Mouse (Mus musculus): Measurements from ENCODE around the gene Zmynd12. TPM values are rescaled to one million over a fixed set of nuclear protein-coding genes. Genes with fewer than 3 reads are reported as not detected.

The Zmynd12 gene
- polyA plus RNA-seq, 1 experiment from 2014 or later, result 0.46 TPM

- peaks cover 2% of the 10 kb centered on the region for H3K27me3 ChIP-seq
- DNase-seq (ENCODE audit: low read depth, low spot score), result no peak
- TF ChIP-seq CTCF (IDR thresholded peaks at IDR 0.05), result no peak
- CTCF ChIA-PET, result interaction anchor here (0.8 to 0.9 kb wide), 2 partner anchors 49 to 82 kb away, joined by 3 read pairs; no protein-coding TSS in a partner anchor
- POLR2A ChIA-PET, result no interaction called here
- in situ Hi-C loops (cut with MboI; ENCODE audit: low pct_unique_long_range_greater_than_20kb), result no loop called here
- no peak for ATAC-seq
These were observed 90.1 kb downstream of the Zmynd12 start for GRCm38 (mm10) chr4:119512731-119513141.

Other genes with a start within 250 kb of the Zmynd12 start
- 11.6 TPM for gene Zfp691, start 248.6 kb upstream of the Zmynd12 start, polyA plus RNA-seq (2021)
- gene Ermap, start 232.8 kb upstream of the Zmynd12 start, polyA plus RNA-seq (2021), result not detected
- 33.6 TPM for gene Svbp, start 227.5 kb upstream of the Zmynd12 start, polyA plus RNA-seq (2021)
- gene Tmem269, start 204.6 kb upstream of the Zmynd12 start, polyA plus RNA-seq (2021), result not detected
- gene AU022252, start 190.1 kb upstream of the Zmynd12 start, polyA plus RNA-seq (2021), result 12.3 TPM
- gene P3h1, start 189.9 kb upstream of the Zmynd12 start, polyA plus RNA-seq (2021), result 45.3 TPM
- gene Cldn19, start 167.4 kb upstream of the Zmynd12 start, polyA plus RNA-seq (2021), result 7.1 TPM
- gene Ybx1, start 128.2 kb upstream of the Zmynd12 start, polyA plus RNA-seq (2021), result 590 TPM
- 10.5 TPM for gene Ppih, start 102.3 kb upstream of the Zmynd12 start, polyA plus RNA-seq (2021)
- 11.2 TPM for gene Ccdc30, start 7.3 kb upstream of the Zmynd12 start, polyA plus RNA-seq (2021)
- gene Ppcs, start 394 bp upstream of the Zmynd12 start, polyA plus RNA-seq (2021), result 11.3 TPM
- 0.12 TPM for gene Rimkla, start 69.8 kb downstream of the Zmynd12 start, polyA plus RNA-seq (2021)
- gene Foxj3, start 114.2 kb downstream of the Zmynd12 start, polyA plus RNA-seq (2021), result 16.7 TPM
- gene Frg2f1, start 116.7 kb downstream of the Zmynd12 start, polyA plus RNA-seq (2021), result 3.8 TPM
- not detected for gene Guca2a, start 214.9 kb downstream of the Zmynd12 start, polyA plus RNA-seq (2021)
- gene Guca2b, start 236.1 kb downstream of the Zmynd12 start, polyA plus RNA-seq (2021), result 0.50 TPM

All from Patski (cell line).